10 mouse cellular contexts compared by ENCODE assay signal in genomic region chr1:39772401-39773095, GRCm38 (mm10). TPM values are rescaled to one million over a fixed set of nuclear protein-coding genes. Genes with fewer than 3 reads are reported as not detected.
DNase-seq lines count a peak whose midpoint lies in the region; ATAC-seq and TF ChIP-seq lines count a peak whose summit lies in the region.
"Had no signal": no experiment of that assay in that cellular context is flagged by ENCODE, and none has a peak within 500 bp of the region (broad histone marks: within the 10 kb centered on the region; RNA-seq: fewer than 3 reads in every experiment).

No protein-coding gene starts in this region.

- peak; percentile 17 for DNase-seq in retina, postnatal 1 day
- no peak for DNase-seq in retina, embryonic 14.5 days (ENCODE audit: low spot score)
- no peak for DNase-seq in heart, postnatal 0 days (ENCODE audit: low spot score)
- DNase-seq in lung, postnatal 0 days (ENCODE audit: low spot score): peak; percentile 69
- no peak for DNase-seq in layer of hippocampus, postnatal 25 days (ENCODE audit: extremely low spot score in 1 of 2, low spot score in 1 of 2)
- DNase-seq in urinary bladder, postnatal 36 days (ENCODE audit: low spot score in 2 of 2): no peak
- no peak for DNase-seq in left cerebral cortex, adult 9 months (ENCODE audit: low spot score in 2 of 2)
- DNase-seq in thymus, postnatal 10 days (ENCODE audit: low spot score in 2 of 2): no peak

- H3K27me3 ChIP-seq in heart, postnatal 0 days (ENCODE audit: control insufficient read depth, insufficient read depth, low read length): no peaks in the 10 kb centered on the region
- no peaks in the 10 kb centered on the region for H3K27me3 ChIP-seq in lung, postnatal 0 days (replicated peaks; ENCODE audit: insufficient read depth, low read length)

- no peak overlapping the region for H3K4me2 ChIP-seq in heart, postnatal 0 days (ENCODE audit: low read depth, low read length)
- H3K4me2 ChIP-seq in lung, postnatal 0 days (replicated peaks; ENCODE audit: low read depth, low read length): no peak overlapping the region

- H3K4me1 ChIP-seq in heart, postnatal 0 days (ENCODE audit: control insufficient read depth, insufficient read depth): peaks cover 12% of the 10 kb centered on the region
- peaks cover 3% of the 10 kb centered on the region; the same call in 1 of the 2 replicates for H3K4me1 ChIP-seq in lung, postnatal 0 days (ENCODE audit: insufficient read depth, low read depth, low read length)

- ATAC-seq in heart, postnatal 0 days (ENCODE audit: insufficient read depth, low read depth): peak; percentile 31; the same call in 1 of the 2 replicates
- ATAC-seq in lung, postnatal 0 days: peak; percentile 85

- TF ChIP-seq EP300 in heart, postnatal 0 days (IDR thresholded peaks at IDR 0.05; ENCODE audit: low read depth): no peak
- 0 out of 2 replicates have a peak, but pooled peaks have one; percentile 17 for TF ChIP-seq EP300 in lung, postnatal 0 days (IDR thresholded peaks at IDR 0.05)

- no peak overlapping the region for H3K4me3 ChIP-seq in heart, postnatal 0 days (ENCODE audit: low read depth, low read length)
- no peak overlapping the region for H3K4me3 ChIP-seq in lung, postnatal 0 days (ENCODE audit: low read depth, low read length)
- H3K4me3 ChIP-seq: left cerebral cortex, adult 2 months had no signal

- no peaks in the 10 kb centered on the region for H3K36me3 ChIP-seq in heart, postnatal 0 days (replicated peaks; ENCODE audit: control insufficient read depth, insufficient read depth, low read length)
- no peaks in the 10 kb centered on the region for H3K36me3 ChIP-seq in lung, postnatal 0 days (ENCODE audit: insufficient read depth, low read length)

- no peaks in the 10 kb centered on the region for H3K9me3 ChIP-seq in heart, postnatal 0 days (replicated peaks; ENCODE audit: control insufficient read depth, low read length)
- H3K9me3 ChIP-seq in lung, postnatal 0 days (ENCODE audit: low read length): no peaks in the 10 kb centered on the region

- peak overlapping the region; percentile 50; the same call in 1 of the 2 replicates for H3K27ac ChIP-seq in heart, postnatal 0 days (ENCODE audit: low read depth)
- H3K27ac ChIP-seq in lung, postnatal 0 days (ENCODE audit: low read length): peak overlapping the region; percentile 57; the same call in 1 of the 2 replicates
- H3K27ac ChIP-seq: left cerebral cortex, adult 2 months had no signal

- TF ChIP-seq CTCF in heart, postnatal 0 days (IDR thresholded peaks at IDR 0.05; ENCODE audit: low read depth): no peak
- no peak for TF ChIP-seq CTCF in lung, postnatal 0 days (IDR thresholded peaks at IDR 0.05)

- 42% methylated on average over 3 of the region's 3 CpGs for WGBS in heart, postnatal 0 days
- 23% methylated on average over 3 of the region's 3 CpGs for WGBS in lung, postnatal 0 days

- H3K9ac ChIP-seq in heart, postnatal 0 days (replicated peaks; ENCODE audit: low read depth, low read length): no peak overlapping the region
- H3K9ac ChIP-seq in lung, postnatal 0 days (replicated peaks; ENCODE audit: low read depth): no peak overlapping the region

RNA-seq across cellular contexts. Expression of gene Gm3646, which starts 32.6 kb away (rescaled TPM):
- 3.4 and 3.7 TPM in 2 replicates for total RNA-seq in heart, postnatal 0 days (2014; rRNA removed; ENCODE audit: low replicate concordance)
- polyA plus RNA-seq in heart, postnatal 0 days (2015; fragmentation: Nextera tagmentation; extraction: Ambion mirVana): 13.8 and 17.4 TPM in 2 replicates
- polyA plus RNA-seq in lung, postnatal 0 days (2015; fragmentation: Nextera tagmentation; extraction: Ambion mirVana): not detected in 2 replicates
- total RNA-seq in layer of hippocampus, postnatal 25 days (2021): not detected
- total RNA-seq: left cerebral cortex, adult 2 months had no signal
- polyA plus RNA-seq: small intestine, adult 2 months had no signal

RNA-seq across cellular contexts. Expression of gene Rfx8, which starts 51.8 kb away (rescaled TPM):
- total RNA-seq in heart, postnatal 0 days (2014; rRNA removed; ENCODE audit: low replicate concordance): not detected in 2 replicates
- 0.68 and 0.71 TPM in 2 replicates for polyA plus RNA-seq in heart, postnatal 0 days (2015; fragmentation: Nextera tagmentation; extraction: Ambion mirVana)
- polyA plus RNA-seq in lung, postnatal 0 days (2015; fragmentation: Nextera tagmentation; extraction: Ambion mirVana): 0.24 and 0.27 TPM in 2 replicates
- total RNA-seq in layer of hippocampus, postnatal 25 days (2021): under 1 TPM; 0.19 to 0.54 TPM
- polyA plus RNA-seq: small intestine, adult 2 months had no signal

Comparison
In these comparisons a context has a peak if more than half of its experiments do, and no peak if none do; other contexts are left out.
1. DNase-seq: peak in retina, postnatal 1 day (single experiment) and lung, postnatal 0 days (single experiment); none in retina, embryonic 14.5 days (single experiment), heart, postnatal 0 days (single experiment), layer of hippocampus, postnatal 25 days (0 of 2), urinary bladder, postnatal 36 days (0 of 2), left cerebral cortex, adult 9 months (0 of 2) and thymus, postnatal 10 days (0 of 2).